Mouse (Mus musculus): ENCODE results near the gene Mitf.

Gene Mitf

GRCm38 (mm10) chr6:97882931-97883330 is 76.1 kb downstream of the Mitf start:
- DNase-seq (ENCODE audit: low read depth): no peak

- DNase-seq (ENCODE audit: low read depth): no peak
Observed at GRCm38 (mm10) chr6:97883496-97883895, 76.6 kb downstream of the Mitf start.

GRCm38 (mm10) chr6:97884971-97885370 is 78.1 kb downstream of the Mitf start:
- no peak for DNase-seq (ENCODE audit: low read depth)

GRCm38 (mm10) chr6:97885606-97886005 is 78.8 kb downstream of the Mitf start:
- no peak for DNase-seq (ENCODE audit: low read depth)

- no peak for DNase-seq (ENCODE audit: low read depth)
Observed at GRCm38 (mm10) chr6:97887893-97888292, 81.0 kb downstream of the Mitf start.

GRCm38 (mm10) chr6:97888596-97888995 is 81.7 kb downstream of the Mitf start:
- DNase-seq (ENCODE audit: low read depth): no peak

- no peak for DNase-seq (ENCODE audit: low read depth)
Observed at GRCm38 (mm10) chr6:97893546-97893945, 86.7 kb downstream of the Mitf start.

- no peak for DNase-seq (ENCODE audit: low read depth)
Observed at GRCm38 (mm10) chr6:97897191-97897590, 90.3 kb downstream of the Mitf start.

- DNase-seq (ENCODE audit: low read depth): no peak
Observed at GRCm38 (mm10) chr6:97898085-97898484, 91.2 kb downstream of the Mitf start.

- no peak for DNase-seq (ENCODE audit: low read depth)
Observed at GRCm38 (mm10) chr6:97901561-97901960, 94.7 kb downstream of the Mitf start.

GRCm38 (mm10) chr6:97902205-97902604 is 95.4 kb downstream of the Mitf start:
- no peak for DNase-seq (ENCODE audit: low read depth)

- DNase-seq (ENCODE audit: low read depth): no peak
Observed at GRCm38 (mm10) chr6:97914768-97915167, 107.9 kb downstream of the Mitf start.

GRCm38 (mm10) chr6:97916386-97916903 is 109.6 kb downstream of the Mitf start:
- no peak for DNase-seq (ENCODE audit: low read depth)

GRCm38 (mm10) chr6:97918051-97918450 is 111.2 kb downstream of the Mitf start:
- no peak for DNase-seq (ENCODE audit: low read depth)

GRCm38 (mm10) chr6:97918481-97918880 is 111.6 kb downstream of the Mitf start:
- DNase-seq (ENCODE audit: low read depth): no peak

GRCm38 (mm10) chr6:97919287-97919686 is 112.4 kb downstream of the Mitf start:
- no peak for DNase-seq (ENCODE audit: low read depth)

GRCm38 (mm10) chr6:97921591-97921990 is 114.7 kb downstream of the Mitf start:
- DNase-seq (ENCODE audit: low read depth): no peak

GRCm38 (mm10) chr6:97924221-97924620 is 117.4 kb downstream of the Mitf start:
- DNase-seq (ENCODE audit: low read depth): no peak

GRCm38 (mm10) chr6:97929051-97929450 is 122.2 kb downstream of the Mitf start:
- DNase-seq (ENCODE audit: low read depth): no peak

- no peak for DNase-seq (ENCODE audit: low read depth)
Observed at GRCm38 (mm10) chr6:97929466-97929865, 122.6 kb downstream of the Mitf start.

GRCm38 (mm10) chr6:97937139-97937538 is 130.3 kb downstream of the Mitf start:
- DNase-seq (ENCODE audit: low read depth): no peak

- DNase-seq (ENCODE audit: low read depth): no peak
Observed at GRCm38 (mm10) chr6:97937897-97938614, 131.2 kb downstream of the Mitf start.

GRCm38 (mm10) chr6:97940916-97941315 is 134.1 kb downstream of the Mitf start:
- no peak for DNase-seq (ENCODE audit: low read depth)
